Mouse (Mus musculus) heart, adult 2 months (tissue): Measurements from ENCODE around the gene Dzank1. TPM values are rescaled to one million over a fixed set of nuclear protein-coding genes. Genes with fewer than 3 reads are reported as not detected.

Source experiments
- DNase-seq, 2 experiments: peaks; one replicate each; pipeline ENCODE4 v3.0.0; 2021
- H3K27ac ChIP-seq: fragments of 200-600 bp; 2 replicates; pipeline ENCODE4 v1.8.1; 2022
- H3K27me3 ChIP-seq: fragments of 200-500 bp; 2 replicates; pipeline ENCODE4 v1.6.1; 2012; ENCODE audit warnings: mild to moderate bottlenecking, low read length, inconsistent platforms, mixed read lengths; ENCODE audit not compliant: control insufficient read depth, insufficient read depth
- H3K36me3 ChIP-seq: fragments of 200-500 bp; 2 replicates; pipeline ENCODE4 v1.6.1; 2012; ENCODE audit warnings: low read length, inconsistent platforms; ENCODE audit not compliant: control insufficient read depth, insufficient read depth
- H3K4me1 ChIP-seq: fragments of 200-500 bp; 2 replicates; pipeline ENCODE4 v1.6.1; 2011; ENCODE audit warnings: low read length; ENCODE audit not compliant: control insufficient read depth, insufficient read depth
- H3K4me3 ChIP-seq: fragments of 200-600 bp; 2 replicates; pipeline ENCODE4 v1.8.1; 2022
- H3K79me2 ChIP-seq: fragments of 200-500 bp; replicated peaks from 2 replicates; pipeline ENCODE4 v1.6.1; 2012; ENCODE audit warnings: mild to moderate bottlenecking, inconsistent platforms, low read length, moderate library complexity, mixed read lengths; ENCODE audit not compliant: control insufficient read depth, insufficient read depth
- H3K9ac ChIP-seq: fragments of 200-500 bp; 2 replicates; pipeline ENCODE4 v1.6.1; 2012; ENCODE audit warnings: low read depth, mild to moderate bottlenecking, control low read depth, inconsistent platforms, low read length, mixed read lengths
- CTCF ChIP-seq: fragments of 200-600 bp; IDR thresholded peaks from 2 replicates; pipeline ENCODE4 v1.8.1; 2022; ENCODE audit warnings: antibody characterized with exemption, mild to moderate bottlenecking, moderate library complexity
- EP300 ChIP-seq: fragments of 200-500 bp; IDR thresholded peaks from 2 replicates; pipeline ENCODE4 v1.6.1; 2011; ENCODE audit warnings: low read depth, low read length, control low read depth; ENCODE audit not compliant: insufficient read depth
- POLR2A ChIP-seq: fragments of 200-500 bp; IDR thresholded peaks from 2 replicates; pipeline ENCODE4 v1.6.1; 2011; ENCODE audit warnings: mild to moderate bottlenecking, low read depth, low read length, control low read depth; ENCODE audit not compliant: insufficient read depth
- WGBS: fragments of 180-500 bp; shearing (Covaris S2); methylation state at CpG from one replicate; pipeline ENCODE4 v1.1.7; 2018; 5-methylcytosine and 5-hydroxymethylcytosine counted together
- intact Hi-C: fragments of 180-260 bp; cut with DNase I; formaldehyde crosslinking; loops from one replicate; pipeline ENCODE4 v1.15.1; 2025
- polyA plus RNA-seq: library from polyadenylated mRNA; depleted of rRNA; stranded (reverse); fragments of >200 nt; gene quantifications from 2 replicates; pipeline ENCODE4 v1.2.3, GENCODE M21; 2012
- total RNA-seq, 2 experiments: library from RNA; stranded (reverse); gene quantifications; 2 replicates each; pipeline ENCODE4 v1.2.3; 2021

Gene Dzank1
- total and polyA plus RNA-seq, 3 experiments, result 0.49 to 0.66 (median 0.63) TPM

DNA sequence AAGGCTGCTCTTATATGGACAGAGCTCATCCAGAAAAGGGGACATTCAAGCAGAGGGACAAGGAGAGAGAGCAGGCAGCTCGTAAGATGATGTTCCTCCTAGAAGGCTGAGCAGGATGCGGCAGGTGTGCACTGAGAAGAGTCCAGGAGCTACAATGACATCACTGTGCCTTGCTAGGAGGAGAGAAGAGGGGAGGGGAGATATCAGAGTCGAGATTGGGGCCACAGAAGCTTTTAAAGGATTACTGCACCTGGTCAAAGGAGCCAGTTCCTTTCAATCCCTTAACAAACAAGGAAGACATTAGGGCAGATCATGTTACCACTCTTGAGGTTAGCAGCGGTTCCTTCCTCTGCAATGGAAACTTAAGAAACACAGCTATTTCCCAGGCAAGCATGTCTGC is 20.3 kb upstream of the Dzank1 start:
- Histone ChIP-seq H3K36me3 (peaks cover 5% of the 10 kb centered on the region), H3K79me2 (peaks cover 2% of the 10 kb centered on the region), H3K4me3 (no peak overlapping the region), H3K27me3 (no peaks in the 10 kb centered on the region), H3K4me1 (no peaks in the 10 kb centered on the region; the same call in 1 of the 2 replicates), H3K9ac (no peak overlapping the region), H3K27ac (no peak overlapping the region)
- intact Hi-C loops, result loop anchor here (10.0 kb wide), 1 partner anchor 1967 kb away; the partner anchor contains the start of gene Ralgapa2
- no peak for TF ChIP-seq CTCF
- 79% methylated on average over 4 of the region's 4 CpGs for WGBS
- no peak for DNase-seq

DNA sequence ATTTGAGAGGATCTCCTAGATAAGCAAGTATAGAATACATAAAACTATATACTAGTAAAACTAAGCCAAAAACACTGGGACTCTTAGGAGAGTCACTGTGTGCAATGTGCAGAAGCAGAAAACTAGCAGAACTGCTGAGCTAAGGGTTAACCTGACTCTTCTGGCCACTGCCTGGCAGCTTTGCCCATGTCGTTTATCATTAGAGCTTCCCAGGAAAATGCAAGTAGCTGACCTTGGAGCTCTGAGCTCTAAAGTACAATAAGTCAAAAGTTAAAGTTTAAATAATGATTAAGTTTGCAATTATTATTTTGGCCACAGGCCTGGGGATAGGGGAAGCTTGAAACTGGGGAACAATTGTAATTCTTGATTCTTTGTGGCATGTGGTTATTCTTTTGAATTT is 18.3 kb upstream of the Dzank1 start:
- H3K4me1 ChIP-seq, result no peaks in the 10 kb centered on the region; the same call in 1 of the 2 replicates
- H3K27me3 ChIP-seq, result no peaks in the 10 kb centered on the region
- DNase-seq, result no peak
- H3K9ac ChIP-seq, result no peak overlapping the region
- peaks cover 5% of the 10 kb centered on the region for H3K36me3 ChIP-seq
- WGBS, result 19% methylated on average over 1 of the region's 1 CpGs
- no peak overlapping the region for H3K4me3 ChIP-seq
- H3K79me2 ChIP-seq, result peaks cover under 1% of the 10 kb centered on the region
- TF ChIP-seq POLR2A (no peak), CTCF (no peak), EP300 (no peak)
- intact Hi-C loops, result loop anchor here (10.0 kb wide), 1 partner anchor 1969 kb away; the partner anchor contains the start of gene Ralgapa2
- H3K27ac ChIP-seq, result no peak overlapping the region

DNA sequence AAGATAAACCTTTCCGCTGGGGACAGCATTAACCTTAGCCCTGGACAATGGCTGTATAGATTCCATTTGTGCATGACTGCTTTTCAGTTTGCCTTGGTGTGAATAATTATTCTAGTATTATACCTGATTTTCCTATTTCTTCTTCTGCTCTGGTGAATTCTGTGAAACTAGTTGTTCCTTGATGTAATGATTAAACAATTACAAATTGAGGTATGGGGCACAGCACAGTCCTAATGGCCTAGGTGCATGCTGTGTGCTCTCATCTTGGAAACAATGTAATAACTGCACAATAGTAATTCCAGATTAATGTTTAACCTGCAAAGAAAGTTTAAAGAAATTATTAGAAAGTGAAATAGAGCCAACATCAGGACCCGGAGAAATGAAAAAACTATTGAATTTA is 17.8 kb upstream of the Dzank1 start:
- intact Hi-C loops, result loop anchor here (10.0 kb wide), 1 partner anchor 1970 kb away; the partner anchor contains the start of gene Ralgapa2
- TF ChIP-seq CTCF, result no peak
- TF ChIP-seq EP300, result no peak
- no peak for TF ChIP-seq POLR2A
- Histone ChIP-seq H3K27me3 (no peaks in the 10 kb centered on the region), H3K79me2 (no peaks in the 10 kb centered on the region), H3K27ac (no peak overlapping the region), H3K4me1 (no peaks in the 10 kb centered on the region; the same call in 1 of the 2 replicates), H3K9ac (no peak overlapping the region), H3K4me3 (no peak overlapping the region), H3K36me3 (peaks cover 5% of the 10 kb centered on the region)
- no peak for DNase-seq
- WGBS, result 85% methylated on average over 2 of the region's 2 CpGs

DNA sequence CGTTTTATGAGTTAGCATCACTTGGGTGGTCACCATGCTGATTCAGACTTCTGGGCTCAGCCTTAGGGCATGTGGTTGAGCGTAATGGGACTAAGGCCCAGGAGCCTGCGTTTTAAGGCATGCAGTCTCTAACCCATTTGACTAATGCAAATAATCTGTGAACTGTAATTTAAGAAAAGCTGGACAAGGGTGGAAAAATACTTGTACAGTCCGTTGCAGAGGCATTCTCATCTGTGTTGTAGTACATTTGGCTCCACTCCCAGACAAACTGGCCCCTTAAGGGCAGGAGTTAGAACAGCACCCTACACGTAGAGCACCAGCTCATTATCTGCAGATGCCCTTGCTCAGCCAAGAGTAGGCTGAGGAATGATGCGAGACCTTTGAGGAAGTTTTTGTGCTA is 17.4 kb upstream of the Dzank1 start:
- H3K27me3 ChIP-seq, result no peaks in the 10 kb centered on the region
- WGBS, result 50% methylated on average over 6 of the region's 6 CpGs
- TF ChIP-seq EP300, result no peak
- no peak for TF ChIP-seq CTCF
- TF ChIP-seq POLR2A, result no peak
- intact Hi-C loops, result loop anchor here (10.0 kb wide), 1 partner anchor 1970 kb away; the partner anchor contains the start of gene Ralgapa2
- no peak for DNase-seq
- no peak overlapping the region for H3K4me3 ChIP-seq
- H3K4me1 ChIP-seq, result no peaks in the 10 kb centered on the region
- no peaks in the 10 kb centered on the region for H3K79me2 ChIP-seq
- peaks cover 5% of the 10 kb centered on the region for H3K36me3 ChIP-seq
- H3K9ac ChIP-seq, result no peak overlapping the region
- no peak overlapping the region for H3K27ac ChIP-seq

DNA sequence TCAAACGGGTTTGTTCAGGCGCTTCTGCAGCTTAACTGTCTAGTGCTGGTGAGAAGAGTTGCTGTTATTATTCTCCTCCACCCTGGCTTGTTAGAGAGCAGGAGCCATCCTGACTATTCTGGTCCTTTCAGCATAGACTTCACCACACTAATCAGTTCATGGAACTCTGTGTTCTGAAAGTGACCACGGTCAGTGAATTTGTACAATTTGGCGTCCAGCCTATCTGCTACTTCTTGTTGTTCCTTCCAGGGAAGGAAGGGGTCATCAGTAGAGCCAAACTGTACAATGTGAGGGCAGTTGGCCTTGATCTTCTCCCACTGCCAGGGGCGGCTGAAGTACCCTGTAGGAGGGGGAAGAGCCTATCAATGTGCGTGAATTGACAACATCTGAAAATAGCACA is 16.5 kb upstream of the Dzank1 start:
- no peak overlapping the region for H3K9ac ChIP-seq
- H3K27ac ChIP-seq, result no peak overlapping the region
- H3K36me3 ChIP-seq, result peaks cover 9% of the 10 kb centered on the region
- no peaks in the 10 kb centered on the region for H3K79me2 ChIP-seq
- no peaks in the 10 kb centered on the region for H3K4me1 ChIP-seq
- H3K4me3 ChIP-seq, result no peak overlapping the region
- 36% methylated on average over 6 of the region's 6 CpGs for WGBS
- no peaks in the 10 kb centered on the region for H3K27me3 ChIP-seq
- DNase-seq, result no peak
- intact Hi-C loops, result loop anchor here (10.0 kb wide), 1 partner anchor 1971 kb away; the partner anchor contains the start of gene Ralgapa2
- no peak for TF ChIP-seq POLR2A
- no peak for TF ChIP-seq CTCF
- TF ChIP-seq EP300, result no peak

DNA sequence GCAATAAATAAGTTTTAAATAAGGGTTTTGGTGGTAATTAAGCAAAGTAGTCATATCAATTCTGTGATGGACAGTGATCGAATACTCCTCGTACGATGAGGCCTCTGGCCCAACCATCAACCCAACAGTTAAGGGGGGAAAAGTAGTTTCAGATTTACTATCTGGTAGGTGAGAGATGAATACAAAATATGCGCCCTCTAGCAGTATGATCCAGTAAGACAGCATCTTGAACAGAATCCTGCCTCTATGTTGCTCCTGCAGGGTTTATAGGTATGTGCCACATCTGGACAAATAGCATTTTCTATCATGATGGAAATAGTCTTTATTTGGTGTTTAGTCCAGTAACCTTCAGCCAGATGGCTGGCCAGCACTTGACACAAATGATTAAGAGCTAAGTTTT is 14.0 kb upstream of the Dzank1 start:
- peaks cover 10% of the 10 kb centered on the region for H3K36me3 ChIP-seq
- intact Hi-C loops, result loop anchor here (10.0 kb wide), 1 partner anchor 1974 kb away; the partner anchor contains the start of gene Ralgapa2
- DNase-seq, result no peak
- no peak overlapping the region for H3K27ac ChIP-seq
- no peak overlapping the region for H3K9ac ChIP-seq
- H3K79me2 ChIP-seq, result no peaks in the 10 kb centered on the region
- 88% methylated on average over 4 of the region's 4 CpGs for WGBS
- TF ChIP-seq EP300, result no peak
- no peak for TF ChIP-seq POLR2A
- peak; percentile 26 for TF ChIP-seq CTCF
- H3K4me3 ChIP-seq, result no peak overlapping the region
- no peaks in the 10 kb centered on the region for H3K4me1 ChIP-seq
- no peaks in the 10 kb centered on the region for H3K27me3 ChIP-seq
